Mouse (Mus musculus) central nervous system, embryonic 18 days (tissue): ENCODE results near the gene Gm30737. TPM values are rescaled to one million over a fixed set of nuclear protein-coding genes. Genes with fewer than 3 reads are reported as not detected.

Source experiments
- polyA plus RNA-seq: library from polyadenylated mRNA; depleted of rRNA; stranded (reverse); fragments of >200 nt; gene quantifications from 2 replicates; pipeline ENCODE4 v1.2.3, GENCODE M21; 2012; rRNA removed

Gene Gm30737
- polyA plus RNA-seq: not detected in 2 replicates

GRCm38 (mm10) chrY:14400410-14400809, at the start of gene Gm30737:
Gene Gm30737 (plus strand): TSS chrY:14400710.

